Mouse (Mus musculus) mouse trophoblast stem cell (cell line): Measurements from ENCODE around the gene Icosl.
"Not testable (repeated sequence)": the region's sequence is repeated elsewhere in the genome, so short reads cannot be mapped to it uniquely, and the experiment has no call there.

Experiments used
- in situ Hi-C, 2 experiments: fragments of 300-500 bp; cut with MseI, MboI; formaldehyde crosslinking; loops; 2 replicates in 1 of 2; 3 replicates in 1 of 2; pipeline ENCODE4 v1.15.1; 2025

Icosl gene

GRCm38 (mm10) chr10:78069101-78070011, at the start of gene Icosl:
Gene Icosl, plus strand, starts transcription at chr10:78069302.
- in situ Hi-C loops, result no loop called here

- in situ Hi-C loops, result not testable (repeated sequence)
Observed at GRCm38 (mm10) chr10:78019984-78020383, 49.1 kb upstream of the Icosl start.

GRCm38 (mm10) chr10:78025453-78025852, 43.6 kb upstream of the Icosl start:
- in situ Hi-C loops, result loop anchor here (5.0 kb wide), 1 partner anchor 137 kb away; no protein-coding TSS in a partner anchor

GRCm38 (mm10) chr10:78028129-78028528, 41.0 kb upstream of the Icosl start:
- in situ Hi-C loops, result loop anchor here (5.0 kb wide), 1 partner anchor 134 kb away; no protein-coding TSS in a partner anchor

- in situ Hi-C loops, result loop anchor here (5.0 kb wide), 1 partner anchor 133 kb away; no protein-coding TSS in a partner anchor
Observed at GRCm38 (mm10) chr10:78029080-78029479, 40.0 kb upstream of the Icosl start.

- in situ Hi-C loops, result no loop called here
Observed at GRCm38 (mm10) chr10:78031987-78032386, 37.1 kb upstream of the Icosl start.

- in situ Hi-C loops, result no loop called here
Observed at GRCm38 (mm10) chr10:78037139-78037538, 32.0 kb upstream of the Icosl start.

- in situ Hi-C loops, result no loop called here
Observed at GRCm38 (mm10) chr10:78041647-78042046, 27.5 kb upstream of the Icosl start, which contains the start of gene Dnmt3l. Gene Dnmt3l, plus strand, starts transcription at chr10:78041947.

GRCm38 (mm10) chr10:78042096-78042495, 27.0 kb upstream of the Icosl start:
- in situ Hi-C loops, result no loop called here

GRCm38 (mm10) chr10:78042697-78043405, 26.3 kb upstream of the Icosl start:
- in situ Hi-C loops, result no loop called here

- in situ Hi-C loops, result no loop called here
Observed at GRCm38 (mm10) chr10:78043406-78043836, 25.7 kb upstream of the Icosl start, which contains the start of gene Aire. Gene Aire, minus strand, starts transcription at chr10:78043610.

GRCm38 (mm10) chr10:78044531-78044930, 24.6 kb upstream of the Icosl start:
- in situ Hi-C loops, result no loop called here

GRCm38 (mm10) chr10:78046388-78046787, 22.7 kb upstream of the Icosl start:
- in situ Hi-C loops, result no loop called here

GRCm38 (mm10) chr10:78048061-78048730, 20.9 kb upstream of the Icosl start:
- in situ Hi-C loops, result no loop called here

GRCm38 (mm10) chr10:78049519-78050035, 19.5 kb upstream of the Icosl start:
- in situ Hi-C loops, result no loop called here

- in situ Hi-C loops, result no loop called here
Observed at GRCm38 (mm10) chr10:78054633-78055565, 14.2 kb upstream of the Icosl start.

GRCm38 (mm10) chr10:78057056-78057455, 12.0 kb upstream of the Icosl start:
- in situ Hi-C loops, result no loop called here

GRCm38 (mm10) chr10:78063122-78063521, 6.0 kb upstream of the Icosl start:
- in situ Hi-C loops, result no loop called here

GRCm38 (mm10) chr10:78067226-78067625, 1.9 kb upstream of the Icosl start:
- in situ Hi-C loops, result no loop called here

GRCm38 (mm10) chr10:78068541-78068940, 561 bp upstream of the Icosl start:
- in situ Hi-C loops, result no loop called here
